Mouse (Mus musculus) forebrain, embryonic 10.5 days (tissue): ENCODE data around the gene Zfyve26. TPM values are rescaled to one million over a fixed set of nuclear protein-coding genes. Genes with fewer than 3 reads are reported as not detected.

Experiments
- DNase-seq: peaks from one replicate; pipeline ENCODE4 v3.0.0-alpha.2; 2017; ENCODE audit warnings: low spot score; ENCODE audit errors: extremely low spot score
- H3K27ac ChIP-seq: fragments of 300-500 bp; sonication (generic); 2 replicates; pipeline ENCODE4 v1.5.1; 2016; ENCODE audit warnings: mild to moderate bottlenecking
- H3K27me3 ChIP-seq: fragments of 300-500 bp; sonication (generic); 2 replicates; pipeline ENCODE4 v1.6.1; 2016; ENCODE audit warnings: mild to moderate bottlenecking; ENCODE audit not compliant: poor library complexity, severe bottlenecking
- H3K36me3 ChIP-seq: fragments of 300-500 bp; sonication (generic); replicated peaks from 2 replicates; pipeline ENCODE4 v1.6.1; 2016; ENCODE audit warnings: mild to moderate bottlenecking, moderate library complexity
- H3K4me1 ChIP-seq: fragments of 300-500 bp; sonication (generic); 2 replicates; pipeline ENCODE4 v1.6.1; 2016
- H3K4me3 ChIP-seq: fragments of 300-500 bp; sonication (generic); 2 replicates; pipeline ENCODE4 v1.5.1; 2016; ENCODE audit warnings: mild to moderate bottlenecking, moderate library complexity
- H3K9me3 ChIP-seq: fragments of 300-500 bp; sonication (generic); 2 replicates; pipeline ENCODE4 v1.6.1; 2016; ENCODE audit warnings: mild to moderate bottlenecking, moderate library complexity
- WGBS: fragments of 180-500 bp; shearing (Covaris S2); methylation state at CpG from one replicate; pipeline ENCODE4 v1.1.7; 2016; 5-methylcytosine and 5-hydroxymethylcytosine counted together
- polyA plus RNA-seq: library from polyadenylated mRNA; unstranded; fragments of >200 nt; fragmentation: Nextera tagmentation; extraction: Ambion mirVana; gene quantifications from 2 replicates; pipeline ENCODE4 v1.2.1, GENCODE M21; 2016

Zfyve26 gene
- polyA plus RNA-seq, 1 experiment from 2014 or later: 15.9 TPM

GRCm38 (mm10) chr12:79306013-79306412 is 9.9 kb upstream of the Zfyve26 start:
- no peak for DNase-seq
- Histone ChIP-seq H3K4me3 (no peak overlapping the region), H3K36me3 (peaks cover 13% of the 10 kb centered on the region), H3K27ac (no peak overlapping the region), H3K4me1 (no peaks in the 10 kb centered on the region), H3K9me3 (no peaks in the 10 kb centered on the region), H3K27me3 (no peaks in the 10 kb centered on the region)
- WGBS: 84% methylated on average over 4 of the region's 4 CpGs

- no peak for DNase-seq
- no peaks in the 10 kb centered on the region for H3K9me3 ChIP-seq
- peaks cover 13% of the 10 kb centered on the region for H3K36me3 ChIP-seq
- H3K4me3 ChIP-seq: no peak overlapping the region
- H3K4me1 ChIP-seq: no peaks in the 10 kb centered on the region
- H3K27me3 ChIP-seq: no peaks in the 10 kb centered on the region
- 57% methylated on average over 1 of the region's 1 CpGs for WGBS
- no peak overlapping the region for H3K27ac ChIP-seq
Measured at GRCm38 (mm10) chr12:79305131-79305530, 9.0 kb upstream of the Zfyve26 start.

GRCm38 (mm10) chr12:79301802-79302201 is 5.7 kb upstream of the Zfyve26 start:
- H3K36me3 ChIP-seq: peaks cover 13% of the 10 kb centered on the region
- H3K4me3 ChIP-seq: no peak overlapping the region
- H3K4me1 ChIP-seq: peaks cover 8% of the 10 kb centered on the region
- 92% methylated on average over 9 of the region's 9 CpGs for WGBS
- no peaks in the 10 kb centered on the region for H3K9me3 ChIP-seq
- no peak for DNase-seq
- H3K27me3 ChIP-seq: no peaks in the 10 kb centered on the region
- no peak overlapping the region for H3K27ac ChIP-seq

- WGBS: 18% methylated on average over 15 of the region's 15 CpGs
- H3K4me1 ChIP-seq: peaks cover 20% of the 10 kb centered on the region
- peak overlapping the region; percentile 78 for H3K4me3 ChIP-seq
- H3K27me3 ChIP-seq: no peaks in the 10 kb centered on the region
- peaks cover 6% of the 10 kb centered on the region; the same call in 1 of the 2 replicates for H3K36me3 ChIP-seq
- H3K9me3 ChIP-seq: no peaks in the 10 kb centered on the region
- H3K27ac ChIP-seq: peak overlapping the region; percentile 85
- no peak for DNase-seq
Measured at GRCm38 (mm10) chr12:79297884-79298636, 2.0 kb upstream of the Zfyve26 start.

- Histone ChIP-seq H3K4me1 (peaks cover 20% of the 10 kb centered on the region), H3K4me3 (peak within 1 kb of the TSS; percentile 78), H3K36me3 (no peaks in the 10 kb centered on the region), H3K27me3 (no peaks in the 10 kb centered on the region), H3K9me3 (no peaks in the 10 kb centered on the region), H3K27ac (peak within 1 kb of the TSS; percentile 85)
- peak; percentile 85 for DNase-seq
- under 1% methylated on average over 21 of the region's 21 CpGs for WGBS
Measured at GRCm38 (mm10) chr12:79297121-79297576, 1.0 kb upstream of the Zfyve26 start, which contains the start of gene Rad51b. Gene Rad51b, plus strand, starts transcription at chr12:79297282.

- H3K4me3 ChIP-seq: no peak overlapping the region
- no peaks in the 10 kb centered on the region for H3K9me3 ChIP-seq
- WGBS: 85% methylated on average over 6 of the region's 6 CpGs
- no peaks in the 10 kb centered on the region for H3K27me3 ChIP-seq
- peaks cover 14% of the 10 kb centered on the region for H3K4me1 ChIP-seq
- no peak for DNase-seq
- H3K36me3 ChIP-seq: peaks cover 29% of the 10 kb centered on the region
- H3K27ac ChIP-seq: no peak overlapping the region
Measured at GRCm38 (mm10) chr12:79292874-79293273, 3.2 kb downstream of the Zfyve26 start.

GRCm38 (mm10) chr12:79282595-79282994 is 13.5 kb downstream of the Zfyve26 start:
- Histone ChIP-seq H3K27me3 (no peaks in the 10 kb centered on the region), H3K36me3 (peaks cover 100% of the 10 kb centered on the region), H3K27ac (no peak overlapping the region), H3K4me3 (no peak overlapping the region), H3K4me1 (no peaks in the 10 kb centered on the region), H3K9me3 (no peaks in the 10 kb centered on the region)
- DNase-seq: no peak
- 89% methylated on average over 8 of the region's 8 CpGs for WGBS

- WGBS: 94% methylated on average over 13 of the region's 13 CpGs
- Histone ChIP-seq H3K4me3 (no peak overlapping the region), H3K27me3 (no peaks in the 10 kb centered on the region), H3K27ac (no peak overlapping the region), H3K4me1 (no peaks in the 10 kb centered on the region), H3K9me3 (no peaks in the 10 kb centered on the region), H3K36me3 (peaks cover 100% of the 10 kb centered on the region)
- DNase-seq: no peak
Measured at GRCm38 (mm10) chr12:79279513-79280115, 16.5 kb downstream of the Zfyve26 start.

- Histone ChIP-seq H3K36me3 (peaks cover 99% of the 10 kb centered on the region), H3K4me3 (no peak overlapping the region), H3K4me1 (no peaks in the 10 kb centered on the region), H3K27ac (no peak overlapping the region), H3K27me3 (no peaks in the 10 kb centered on the region), H3K9me3 (no peaks in the 10 kb centered on the region)
- DNase-seq: no peak
- 91% methylated on average over 4 of the region's 4 CpGs for WGBS
Measured at GRCm38 (mm10) chr12:79272604-79273003, 23.5 kb downstream of the Zfyve26 start.

- H3K4me3 ChIP-seq: no peak overlapping the region
- 63% methylated on average over 5 of the region's 5 CpGs for WGBS
- H3K4me1 ChIP-seq: no peaks in the 10 kb centered on the region
- no peaks in the 10 kb centered on the region for H3K9me3 ChIP-seq
- peaks cover 85% of the 10 kb centered on the region for H3K36me3 ChIP-seq
- H3K27ac ChIP-seq: no peak overlapping the region
- no peaks in the 10 kb centered on the region for H3K27me3 ChIP-seq
- peak; percentile 18 for DNase-seq
Measured at GRCm38 (mm10) chr12:79261035-79261434, 35.1 kb downstream of the Zfyve26 start.

- no peaks in the 10 kb centered on the region for H3K4me1 ChIP-seq
- H3K36me3 ChIP-seq: peaks cover 82% of the 10 kb centered on the region
- H3K9me3 ChIP-seq: no peaks in the 10 kb centered on the region
- no peak overlapping the region for H3K27ac ChIP-seq
- DNase-seq: no peak
- H3K4me3 ChIP-seq: no peak overlapping the region
- H3K27me3 ChIP-seq: no peaks in the 10 kb centered on the region
- WGBS: 93% methylated on average over 2 of the region's 2 CpGs
Measured at GRCm38 (mm10) chr12:79260154-79260553, 36.0 kb downstream of the Zfyve26 start.

GRCm38 (mm10) chr12:79254975-79255374 is 41.1 kb downstream of the Zfyve26 start:
- no peaks in the 10 kb centered on the region for H3K9me3 ChIP-seq
- H3K27ac ChIP-seq: no peak overlapping the region
- no peaks in the 10 kb centered on the region for H3K27me3 ChIP-seq
- WGBS: 96% methylated on average over 10 of the region's 10 CpGs
- H3K4me1 ChIP-seq: no peaks in the 10 kb centered on the region
- no peak overlapping the region for H3K4me3 ChIP-seq
- no peak for DNase-seq
- peaks cover 86% of the 10 kb centered on the region for H3K36me3 ChIP-seq
